Mouse (Mus musculus) cortical plate, adult 2 months (tissue): Measurements from ENCODE around the gene Slc34a3.

Source experiments
- CTCF ChIP-seq: fragments of 200-500 bp; IDR thresholded peaks from 2 replicates; pipeline ENCODE4 v1.5.1; 2011; ENCODE audit warnings: mild to moderate bottlenecking, control low read depth, low read length; ENCODE audit not compliant: insufficient read depth; ENCODE audit errors: extremely low read depth
- POLR2A ChIP-seq: fragments of 200-500 bp; IDR thresholded peaks from 2 replicates; pipeline ENCODE4 v1.6.1; 2011; ENCODE audit warnings: mild to moderate bottlenecking, low read length, control low read depth; ENCODE audit not compliant: insufficient read depth; ENCODE audit errors: extremely low read depth

GRCm38 (mm10) chr2:25237522-25237921 is 3.4 kb upstream of the Slc34a3 start:
- TF ChIP-seq CTCF: no peak
- TF ChIP-seq POLR2A: no peak
